Mouse (Mus musculus) common myeloid progenitor, adult 5-6 weeks (primary cell): ENCODE results near the gene Epha4. TPM values are rescaled to one million over a fixed set of nuclear protein-coding genes. Genes with fewer than 3 reads are reported as not detected.

Source experiments
- ATAC-seq: replicated peaks from 2 replicates; pipeline ENCODE4 v1.8.0; 2016; ENCODE audit warnings: low read depth, mild to moderate bottlenecking, moderate TSS enrichment, inconsistent platforms; ENCODE audit not compliant: poor library complexity, severe bottlenecking
- total RNA-seq: library from RNA; stranded (forward); fragments of 200-1000, 187-1606 nt; gene quantifications from 2 replicates; pipeline ENCODE4 v1.2.3, GENCODE M21; 2017

The Epha4 gene
- 1.0 and 1.5 TPM in 2 replicates for total RNA-seq

DNA sequence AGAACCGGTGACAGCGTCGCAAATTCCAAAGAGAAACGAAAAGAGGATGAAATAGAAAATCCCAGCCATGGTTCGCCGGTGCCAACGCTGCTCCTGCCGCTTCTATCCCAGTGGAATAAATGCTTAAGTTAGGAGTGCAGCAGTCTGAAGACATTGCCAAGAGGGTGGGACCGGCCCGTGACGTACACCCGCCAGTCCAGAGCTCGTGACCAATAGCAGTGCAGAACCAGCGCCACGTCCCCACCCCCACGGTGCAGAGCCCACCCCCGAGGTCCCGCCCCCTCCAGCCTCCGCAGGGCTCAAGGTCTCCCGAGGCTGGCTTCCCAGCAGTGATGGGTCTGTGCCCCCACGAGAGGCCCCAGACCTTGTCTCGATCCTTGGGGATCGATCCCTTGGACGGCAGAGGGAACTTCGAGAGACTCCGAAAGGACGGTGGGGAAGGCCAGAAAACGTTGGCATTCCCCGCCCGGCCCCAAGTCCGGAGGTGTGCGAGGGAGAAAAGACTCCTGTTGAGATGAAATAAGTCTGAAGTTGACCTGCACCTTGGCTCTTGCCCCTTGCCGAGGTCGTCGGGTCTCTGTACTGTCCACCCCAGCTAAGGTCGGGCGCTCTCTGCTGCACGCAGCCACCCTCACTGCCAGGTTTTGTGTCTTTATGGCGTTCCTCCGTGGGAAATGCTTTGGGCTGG lies at the start of gene Epha4:
Gene Epha4, minus strand, starts transcription at position 126 of the 688 bp plus-strand sequence.
- ATAC-seq = peak; percentile 78

- ATAC-seq = no peak
Measured at GRCm38 (mm10) chr1:77556199-77556598, 41.3 kb upstream of the Epha4 start.

DNA sequence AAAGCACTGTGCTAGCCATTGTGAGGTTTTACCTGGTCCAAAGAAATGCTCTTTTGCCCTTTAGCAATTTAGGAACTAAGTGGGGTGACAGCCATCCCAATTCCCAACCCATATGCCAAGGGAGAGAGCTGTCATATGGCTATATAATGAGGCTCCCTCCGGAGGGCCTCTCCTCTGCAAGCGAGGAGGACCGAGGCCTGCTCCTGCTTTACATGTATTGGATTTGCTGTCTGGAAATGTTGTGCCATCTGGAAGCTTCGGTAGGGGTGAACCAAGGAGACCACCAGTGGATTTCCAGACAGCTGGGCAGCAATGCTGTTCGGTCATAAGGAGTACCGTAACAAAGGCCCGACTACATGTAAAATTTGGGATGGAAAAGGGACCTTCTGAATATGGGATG lies 37.0 kb upstream of the Epha4 start:
- ATAC-seq = no peak

- no peak for ATAC-seq
Measured at GRCm38 (mm10) chr1:77545722-77546121, 30.8 kb upstream of the Epha4 start.

DNA sequence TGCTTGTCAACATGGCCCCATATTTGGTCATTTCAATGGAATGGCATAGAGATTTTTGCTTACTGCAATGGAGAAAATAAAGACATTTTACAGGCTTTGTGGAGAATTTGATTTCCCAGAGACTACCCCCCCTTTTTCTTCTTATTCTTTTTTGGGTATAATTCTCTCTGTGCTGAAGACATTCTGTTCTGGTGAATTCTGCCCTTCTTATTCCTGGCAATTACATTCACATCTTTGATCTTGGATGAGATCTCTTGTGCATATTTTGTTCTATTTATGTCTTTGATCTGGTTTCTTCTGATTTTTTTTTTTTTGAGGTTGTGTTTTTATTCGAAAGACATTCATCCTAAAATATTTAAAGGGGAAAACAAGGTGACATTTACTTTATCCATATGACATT lies 30.1 kb upstream of the Epha4 start:
- no peak for ATAC-seq

DNA sequence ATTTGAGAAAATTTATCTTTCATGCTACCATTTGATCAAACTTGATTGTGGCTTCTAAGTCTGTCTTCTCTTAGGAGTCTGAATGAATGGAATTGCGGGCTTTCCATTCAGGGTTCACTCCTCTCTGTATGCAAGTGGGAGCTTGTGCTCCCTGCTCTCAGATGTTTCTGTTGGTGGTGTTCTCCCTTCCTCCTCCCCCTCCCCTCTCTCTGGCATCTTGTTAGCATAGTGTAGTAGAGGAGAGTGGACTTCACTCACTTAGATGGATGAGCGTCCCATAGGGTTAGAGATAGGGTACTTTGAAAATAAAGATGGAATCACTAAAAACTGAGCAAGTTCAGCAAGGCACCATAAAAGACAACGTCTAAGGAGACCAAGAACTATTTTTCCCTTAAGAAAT lies 29.4 kb upstream of the Epha4 start:
- ATAC-seq = no peak

DNA sequence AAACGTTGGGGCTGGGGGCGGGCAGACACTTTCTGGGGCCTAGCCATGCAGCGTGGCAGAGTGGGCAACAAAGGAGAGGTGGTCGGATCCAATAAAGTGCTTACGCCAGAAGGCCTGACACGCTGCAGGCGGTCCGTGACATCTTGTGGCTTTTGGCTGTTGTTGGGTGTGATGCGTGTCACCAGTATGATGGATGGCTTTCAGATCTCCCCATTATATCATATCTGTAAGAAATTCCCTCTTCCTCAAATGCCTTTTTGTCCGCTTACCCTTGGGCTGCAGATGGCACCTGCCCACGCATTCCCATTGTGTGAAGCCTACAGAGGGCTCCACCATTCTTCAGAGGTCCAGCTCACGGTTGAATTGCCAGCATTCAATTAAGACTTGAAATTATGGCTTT lies 25.1 kb upstream of the Epha4 start:
- no peak for ATAC-seq

- no peak for ATAC-seq
Measured at GRCm38 (mm10) chr1:77538559-77538958, 23.7 kb upstream of the Epha4 start.

GRCm38 (mm10) chr1:77535905-77536304 lies 21.0 kb upstream of the Epha4 start:
- no peak for ATAC-seq

DNA sequence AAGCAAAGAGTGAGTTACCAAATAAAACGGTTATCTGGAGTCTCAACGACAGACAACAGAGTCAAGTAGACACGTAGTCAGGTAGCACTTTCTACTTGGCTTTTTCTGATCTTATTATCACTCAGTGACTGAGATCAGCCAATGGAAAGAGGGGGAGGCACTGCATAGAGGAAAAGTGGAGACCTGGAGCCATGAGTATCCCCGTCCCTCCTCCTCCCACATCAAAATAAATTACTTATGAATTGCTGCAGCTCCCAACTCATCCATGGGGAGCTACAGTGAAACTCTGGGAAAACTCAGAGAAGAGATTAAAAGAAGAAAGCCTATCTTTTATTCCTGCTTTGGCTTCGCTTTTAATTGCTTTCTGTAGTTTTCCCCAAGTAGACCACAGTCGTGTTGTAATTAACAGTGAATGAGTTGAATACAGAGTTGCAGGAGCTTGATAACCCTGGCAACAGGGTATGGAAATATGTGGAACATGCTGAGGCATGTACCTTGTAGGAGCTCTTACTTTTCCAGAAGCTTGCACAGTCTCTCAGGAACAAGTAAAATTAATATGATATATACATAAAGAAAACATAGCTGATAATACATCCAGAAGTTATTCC lies 17.8 kb upstream of the Epha4 start:
- no peak for ATAC-seq

DNA sequence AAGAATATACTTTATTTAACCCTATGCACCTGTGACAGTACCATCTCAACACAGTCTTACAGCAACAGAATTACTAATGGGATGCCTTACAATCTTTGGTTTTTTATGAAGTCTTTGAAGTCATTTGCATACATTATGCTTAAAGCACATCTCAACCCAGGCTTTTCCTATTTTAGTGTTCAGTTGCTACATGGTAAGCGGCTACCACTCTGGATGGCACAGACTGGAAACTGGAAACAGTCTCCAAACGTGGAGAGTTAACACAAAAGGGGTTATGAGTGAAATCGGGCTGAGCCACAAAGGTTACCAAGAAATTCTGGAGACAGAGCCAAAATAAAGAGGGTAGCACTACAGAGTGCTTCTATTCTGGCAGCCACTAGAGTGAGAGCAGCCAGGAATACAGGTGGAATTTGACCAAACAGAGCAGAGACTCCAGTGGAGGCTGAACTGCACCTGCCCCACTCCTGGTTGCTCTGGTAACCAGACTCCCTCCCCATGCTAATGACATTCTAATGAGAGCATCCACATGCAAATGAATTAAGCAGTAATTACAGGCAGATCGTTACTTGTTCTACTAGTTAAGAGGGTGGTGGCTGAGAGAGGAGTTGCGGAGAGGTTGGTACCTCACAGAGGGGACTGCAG lies 17.2 kb upstream of the Epha4 start:
- no peak for ATAC-seq

DNA sequence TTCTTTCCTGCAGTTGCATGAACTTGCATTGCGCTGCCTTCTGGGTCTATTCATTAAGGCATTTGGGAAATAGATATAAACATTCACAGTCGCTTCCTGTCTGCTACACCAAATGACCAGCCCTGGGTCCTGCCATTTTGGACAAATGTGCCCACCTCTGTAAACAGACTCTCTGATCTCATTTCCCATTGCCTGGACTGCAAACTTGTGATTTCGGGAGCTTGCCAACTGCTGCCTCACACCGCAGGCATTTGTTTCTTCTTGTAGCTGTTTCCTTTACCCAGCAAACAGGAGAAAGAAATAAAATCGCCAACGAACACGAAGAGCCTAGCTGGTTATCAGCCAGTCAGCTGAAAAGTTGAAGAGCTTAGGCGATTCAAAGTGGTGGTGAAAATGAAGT lies 10.2 kb upstream of the Epha4 start:
- no peak for ATAC-seq

- no peak for ATAC-seq
Measured at GRCm38 (mm10) chr1:77523354-77523753, 8.5 kb upstream of the Epha4 start.

GRCm38 (mm10) chr1:77521640-77522539 lies 7.0 kb upstream of the Epha4 start:
- no peak for ATAC-seq

DNA sequence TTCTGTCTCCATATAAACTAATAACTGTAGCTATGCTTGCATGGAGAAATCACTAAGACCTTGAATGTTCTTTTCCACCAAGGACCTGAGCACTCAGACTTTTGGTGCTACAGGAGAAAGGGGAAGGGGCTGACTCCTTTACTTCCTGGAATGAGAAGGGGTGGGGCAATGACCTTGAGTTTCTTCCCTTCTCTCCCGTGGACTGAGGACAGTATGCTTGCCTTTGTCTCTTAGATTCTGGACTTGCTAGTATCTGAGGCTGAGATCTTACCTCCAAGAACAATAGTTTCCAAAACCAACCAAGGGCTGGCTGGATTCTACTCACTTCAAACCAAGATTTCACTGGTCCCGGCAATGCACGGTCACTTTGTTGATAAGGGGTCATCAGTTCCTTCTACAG lies 3.8 kb upstream of the Epha4 start:
- ATAC-seq = no peak

DNA sequence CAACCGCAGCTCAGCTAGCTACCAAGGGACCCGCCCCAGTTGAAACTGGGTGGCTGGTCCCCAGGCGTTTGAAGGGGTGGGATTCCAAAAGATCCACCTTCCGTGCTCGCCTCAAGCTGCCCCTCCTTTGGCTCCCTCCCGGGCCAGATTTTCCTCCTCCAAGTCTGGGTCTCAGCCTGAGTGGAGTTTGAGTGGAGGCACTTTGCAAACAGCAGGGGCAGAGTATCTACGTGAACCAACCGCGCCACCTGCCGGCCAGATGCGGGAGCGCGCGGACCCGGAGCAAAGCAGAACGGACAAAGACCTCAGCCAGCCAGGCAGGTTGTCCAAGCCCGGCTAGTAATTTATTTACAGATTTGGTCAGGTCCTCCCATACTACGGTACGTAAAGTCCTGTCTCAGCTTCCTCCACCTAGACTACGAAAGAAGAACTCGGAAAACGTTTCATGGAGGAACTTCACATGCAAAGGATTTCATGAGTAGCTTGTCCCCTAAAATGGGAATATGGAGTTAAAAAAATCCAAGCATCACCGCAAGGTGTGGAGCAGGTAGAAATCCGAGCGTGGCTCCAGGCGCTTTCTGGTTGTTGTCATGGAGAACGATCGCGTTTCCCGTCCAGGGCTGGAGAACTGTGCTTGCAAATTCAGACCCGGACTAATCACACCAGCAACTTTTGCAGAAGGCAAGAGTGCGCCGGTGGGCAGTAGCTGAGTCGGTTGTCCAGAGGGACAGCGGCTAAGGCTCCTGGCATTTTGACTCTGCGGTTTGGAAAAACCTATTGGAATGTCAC lies 1.5 kb upstream of the Epha4 start:
- ATAC-seq = peak; percentile 84

DNA sequence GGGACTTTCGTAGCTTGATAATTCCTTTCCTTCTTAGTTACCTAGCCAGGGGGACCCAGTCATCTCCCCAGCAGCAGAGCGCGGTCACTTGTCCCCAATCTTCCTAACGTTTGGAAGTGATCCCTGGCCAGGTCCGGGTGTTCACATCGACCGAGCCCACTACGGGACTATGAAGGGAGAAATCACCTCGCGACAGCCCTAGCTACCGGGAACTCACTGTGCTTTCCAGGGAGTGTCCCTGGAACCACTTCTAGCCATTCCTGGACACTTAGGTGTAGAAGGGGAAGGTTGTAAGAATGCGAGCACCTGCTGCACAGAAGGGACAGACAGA lies 728 bp upstream of the Epha4 start:
- ATAC-seq = peak; percentile 4; the same call in 1 of the 2 replicates

DNA sequence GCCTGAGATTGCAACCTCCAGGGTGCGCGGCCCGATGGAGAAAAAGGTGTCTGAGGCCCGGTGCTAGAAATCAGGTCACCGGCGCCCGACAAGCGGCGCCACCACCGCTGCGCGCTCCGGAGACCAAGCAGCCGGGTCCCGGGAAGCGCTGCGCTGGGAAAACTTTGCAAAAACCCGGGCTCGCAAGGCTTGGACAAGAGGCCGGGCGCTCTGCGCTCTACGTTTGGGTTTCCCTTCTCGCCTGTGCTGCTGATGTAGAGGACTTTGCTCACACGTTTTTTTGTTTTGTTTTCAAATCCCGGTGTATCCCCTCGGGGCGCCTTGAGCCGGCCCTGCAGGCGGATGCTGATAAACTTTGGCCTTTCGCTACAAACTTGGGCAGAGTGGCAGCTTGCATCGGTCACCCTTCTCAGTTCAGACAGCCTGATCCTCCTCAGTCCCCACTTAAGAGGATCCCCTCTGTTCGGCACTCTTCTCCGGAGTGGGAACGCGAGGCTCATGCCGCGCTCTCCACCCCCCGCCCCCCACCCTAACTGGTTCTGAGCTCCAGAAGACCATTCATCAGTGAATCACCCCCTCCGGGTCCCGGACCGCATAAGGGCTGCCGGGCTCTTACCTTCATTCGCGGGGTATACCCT lies 444 bp downstream of the Epha4 start:
- peak; percentile 10 for ATAC-seq

- ATAC-seq = no peak
Measured at GRCm38 (mm10) chr1:77513959-77514324, 946 bp downstream of the Epha4 start.
